Mouse (Mus musculus) CH12F3 (cell line): ENCODE data around the gene Gm16451.
"Not testable (repeated sequence)": the region's sequence is repeated elsewhere in the genome, so short reads cannot be mapped to it uniquely, and the experiment has no call there.

Experiments
- in situ Hi-C: fragments of 300-500 bp; cut with MboI; formaldehyde crosslinking; loops from 2 replicates; pipeline ENCODE4 v1.14.3; 2020; ENCODE audit warnings: low sequenced_read_pairs

Gm16451 gene

GRCm38 (mm10) chr7:22118145-22118544 lies at the start of gene Gm16451:
TSS of gene Gm16451 (minus strand) at chr7:22118245.
- in situ Hi-C loops = not testable (repeated sequence)

GRCm38 (mm10) chr7:22163935-22164334 lies 45.9 kb upstream of the Gm16451 start, which contains the start of gene Vmn1r142:
TSS of gene Vmn1r142 (minus strand) at chr7:22164035.
- in situ Hi-C loops = not testable (repeated sequence)

GRCm38 (mm10) chr7:22134641-22135040 lies 16.6 kb upstream of the Gm16451 start, which contains the start of gene Gm10666:
TSS of gene Gm10666 (minus strand) at chr7:22134741.
- in situ Hi-C loops = not testable (repeated sequence)

GRCm38 (mm10) chr7:22068757-22069156 lies 49.3 kb downstream of the Gm16451 start, which contains the start of gene Vmn1r139:
TSS of gene Vmn1r139 (plus strand) at chr7:22069057.
- in situ Hi-C loops = not testable (repeated sequence)
